Mouse (Mus musculus): ENCODE data around the gene Akap13. TPM values are rescaled to one million over a fixed set of nuclear protein-coding genes. Genes with fewer than 3 reads are reported as not detected.

Akap13 gene
- 10 to 100 TPM; 70.2 to 71.3 TPM for total RNA-seq (2021)
- long read RNA-seq, experiment 1, partial matches to known transcripts, result 7 of 9 reads
- long read RNA-seq, experiment 1, other reads (novel, unspliced or antisense), result 2 of 9 reads
- long read RNA-seq, experiment 2, partial matches to known transcripts, result 2 of 12 reads
- long read RNA-seq, experiment 2, other reads (novel, unspliced or antisense), result 10 of 12 reads

DNA sequence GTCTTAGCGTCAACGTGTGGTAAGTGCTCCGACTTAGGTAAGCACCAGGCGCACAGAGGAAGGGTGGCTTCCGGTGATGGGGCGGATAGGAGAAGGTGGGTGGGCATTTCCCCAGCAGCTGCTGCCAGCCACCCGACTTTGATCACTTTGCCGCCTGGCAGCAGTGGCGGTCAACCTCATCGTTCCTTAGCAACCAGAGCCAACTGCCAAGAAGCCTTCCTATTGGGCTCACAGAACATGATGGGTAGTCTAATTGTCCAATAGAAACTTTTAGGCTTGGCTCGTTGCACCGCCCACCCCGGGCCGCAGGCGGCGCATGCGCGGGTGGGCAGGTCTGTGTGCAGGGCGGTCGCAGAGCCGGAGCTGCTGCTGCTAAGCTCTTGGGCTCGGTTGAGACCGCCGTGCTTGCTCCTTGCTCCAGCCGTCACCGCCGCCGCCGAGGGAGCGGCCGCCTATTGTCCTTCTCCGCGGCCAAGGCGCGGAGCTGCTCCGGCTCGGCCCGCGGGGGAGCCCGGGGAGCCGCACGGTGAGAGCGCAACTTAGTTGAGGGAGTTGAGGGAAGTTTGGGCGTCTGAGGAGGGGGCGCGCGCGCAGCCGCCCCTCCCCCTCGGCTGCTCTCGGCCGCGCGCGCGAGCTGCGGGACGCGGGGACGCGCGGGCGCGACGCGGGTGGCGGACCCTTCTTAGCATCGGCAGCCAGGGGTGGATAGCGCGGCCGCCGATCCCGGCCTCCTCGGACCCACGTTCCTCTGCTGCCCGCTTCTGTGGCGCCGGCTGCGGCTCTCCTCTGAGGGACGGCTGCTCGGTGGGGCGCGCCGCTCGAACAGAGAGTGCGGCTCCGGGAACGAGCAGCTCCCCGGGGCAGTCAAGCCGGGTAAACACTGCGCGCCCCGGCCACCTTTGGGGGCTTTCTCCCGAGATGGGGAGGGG, at the start of gene Akap13:
Akap13 (plus strand) TSS at position 312 of the 929 bp plus-strand sequence.
- peak; percentile 98 to 99 for DNase-seq (ENCODE audit: low spot score in 2 of 2)

DNA sequence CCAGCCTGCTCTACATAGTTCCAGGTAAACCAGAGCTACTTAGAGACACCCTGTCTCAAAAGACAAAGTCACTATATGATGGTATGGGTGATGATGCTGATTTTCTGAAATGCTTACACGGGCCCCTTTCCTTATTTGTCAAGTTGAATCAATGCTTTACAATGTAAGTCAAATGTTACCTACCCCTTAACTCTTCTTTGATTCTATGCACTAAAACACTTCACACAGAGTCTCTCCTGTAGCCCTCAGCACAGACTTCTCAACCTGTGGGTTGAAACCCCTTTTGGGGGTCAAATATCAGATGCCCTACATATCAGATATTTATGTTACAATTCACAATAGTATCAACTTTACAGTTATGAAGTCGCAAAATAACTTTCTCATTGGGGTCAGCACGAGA, 44.7 kb upstream of the Akap13 start:
- DNase-seq (ENCODE audit: low spot score in 2 of 2), result no peak

DNA sequence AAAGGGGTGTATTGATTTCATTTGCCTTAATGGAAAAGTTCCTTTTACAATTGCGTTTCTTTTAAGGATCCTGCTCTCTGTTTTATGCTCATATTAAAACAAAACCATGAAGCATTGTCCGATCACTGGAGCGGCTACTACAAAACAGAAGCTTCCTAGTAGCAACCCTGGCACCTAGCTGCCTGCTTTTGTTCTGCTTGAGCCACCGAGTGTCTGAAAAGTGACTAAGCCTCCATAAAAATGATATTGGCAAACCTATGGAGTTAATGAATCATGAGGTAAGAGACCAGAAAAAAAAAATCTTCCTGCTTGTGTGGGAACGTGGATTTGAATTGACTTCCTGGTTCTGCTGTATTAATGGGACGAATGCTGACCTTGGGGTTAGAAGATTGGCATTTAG, 44.1 kb upstream of the Akap13 start:
- DNase-seq (ENCODE audit: low spot score in 2 of 2), result no peak

DNA sequence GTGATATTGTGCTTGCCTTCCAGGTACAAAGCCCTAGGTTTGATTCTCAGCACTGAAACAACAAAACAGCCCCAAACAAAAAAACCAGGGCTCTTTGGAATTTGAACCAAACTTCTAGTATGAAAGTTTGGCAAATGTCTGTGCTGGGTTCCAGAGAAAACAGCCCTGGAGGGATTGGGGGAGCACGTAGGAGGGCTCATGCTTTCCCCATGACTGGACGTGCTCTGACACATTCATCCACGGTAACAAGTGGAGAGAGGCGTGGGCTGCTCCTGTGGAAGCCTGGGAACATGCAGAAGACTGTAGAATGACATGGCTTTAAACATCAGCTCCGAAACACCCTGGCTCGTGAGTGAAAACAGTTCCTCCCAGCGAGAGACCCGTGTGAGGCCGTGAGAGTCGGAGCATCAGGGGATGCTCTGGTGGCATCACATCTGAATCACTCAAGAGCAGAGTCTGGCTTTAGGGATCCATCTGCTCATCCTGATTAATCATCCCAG, 43.3 kb upstream of the Akap13 start:
- peak; percentile 9 to 28 for DNase-seq (ENCODE audit: low spot score in 2 of 2)

DNA sequence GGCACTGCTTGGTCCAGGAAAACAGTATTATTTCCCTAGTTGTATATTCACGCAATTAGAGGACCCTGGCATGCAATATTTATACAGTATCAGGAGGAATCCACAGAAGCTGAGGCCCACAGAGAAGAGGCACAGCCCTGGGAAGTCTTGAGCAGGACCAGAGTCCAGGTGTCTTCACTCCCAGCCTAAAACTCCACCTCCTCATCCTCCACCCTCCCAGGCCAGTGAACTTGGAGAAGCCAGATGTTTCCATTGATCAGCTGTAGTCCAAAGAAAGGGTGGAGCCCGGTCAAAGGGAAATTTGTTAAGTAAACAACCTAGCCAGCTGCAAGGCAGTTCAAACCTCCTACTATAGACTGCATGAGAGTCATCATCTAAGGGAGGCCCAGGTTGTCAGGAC, 42.8 kb upstream of the Akap13 start:
- DNase-seq (ENCODE audit: low spot score in 2 of 2), result no peak

DNA sequence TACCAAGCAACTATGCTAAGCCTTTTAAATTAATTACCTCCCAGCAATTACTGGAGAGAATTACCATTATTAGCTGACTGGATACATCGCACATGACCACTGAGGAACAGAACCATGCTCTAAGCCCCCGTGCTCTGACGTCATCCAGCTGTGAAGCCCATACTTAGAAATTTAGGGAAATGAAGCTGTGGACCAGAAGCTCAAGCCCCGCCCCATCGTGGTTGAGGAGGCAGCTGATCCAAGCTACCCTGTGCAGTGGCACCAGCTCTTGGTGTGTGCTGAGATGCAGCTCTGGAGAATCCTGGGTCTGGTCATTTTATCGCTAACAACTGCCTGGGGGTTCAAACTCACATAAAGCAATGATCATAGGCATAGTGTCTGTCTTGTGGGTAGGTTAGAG, 41.4 kb upstream of the Akap13 start:
- no peak for DNase-seq (ENCODE audit: low spot score in 2 of 2)

DNA sequence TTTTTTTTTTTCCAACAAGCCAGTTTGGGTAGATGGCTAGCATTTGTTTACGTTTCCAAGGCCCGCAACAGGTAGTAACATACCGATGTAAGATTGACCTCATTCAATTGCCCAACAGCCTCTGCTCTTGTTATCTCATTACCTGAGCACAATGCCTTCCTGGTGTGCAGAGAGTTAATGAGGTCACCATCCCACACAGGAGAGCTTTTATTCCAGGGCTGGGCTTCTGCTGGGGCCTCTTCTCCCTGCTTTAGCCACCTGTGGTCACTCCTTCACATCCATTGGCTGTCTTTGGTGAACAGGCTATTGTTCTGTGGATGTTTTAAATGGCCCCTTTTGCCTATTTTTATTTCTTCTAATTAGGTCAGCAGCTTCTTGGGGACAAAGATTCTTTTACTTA, 41.0 kb upstream of the Akap13 start:
- no peak for DNase-seq (ENCODE audit: low spot score in 2 of 2)

DNA sequence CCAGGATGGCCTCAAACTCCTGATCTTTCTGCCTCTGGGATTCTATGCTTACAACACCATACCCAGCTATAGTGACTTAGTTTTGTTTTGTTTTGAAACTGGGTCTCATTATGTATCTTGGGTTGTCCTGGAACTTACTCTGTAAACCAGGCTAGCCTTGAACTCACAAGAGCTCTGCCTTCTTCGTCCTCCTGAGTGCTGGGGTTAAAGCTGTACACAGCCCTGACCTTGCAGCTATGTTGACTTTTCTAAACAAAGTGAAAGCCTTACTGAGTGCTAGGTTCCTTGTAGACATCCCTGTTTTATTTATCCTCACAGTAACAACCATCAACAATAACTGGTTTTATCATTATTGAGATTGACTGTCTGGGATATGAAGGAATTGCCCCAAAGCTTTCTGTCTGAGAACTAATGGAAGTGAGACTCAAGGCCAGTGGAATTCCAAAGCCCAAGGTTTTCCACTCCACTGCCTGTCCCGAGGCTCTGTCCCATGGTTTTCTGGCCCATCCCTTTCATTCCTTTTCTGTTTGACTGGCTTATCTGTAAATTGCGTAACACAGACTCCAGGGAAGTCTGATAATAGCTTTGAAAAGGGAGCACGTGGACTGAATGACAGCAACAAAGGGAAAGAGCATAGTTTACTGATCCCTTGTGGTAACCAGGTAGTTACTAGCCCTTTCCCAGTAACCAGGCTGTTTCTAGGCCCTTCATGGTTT, 40.0 kb upstream of the Akap13 start:
- DNase-seq (ENCODE audit: low spot score in 2 of 2), result no peak

DNA sequence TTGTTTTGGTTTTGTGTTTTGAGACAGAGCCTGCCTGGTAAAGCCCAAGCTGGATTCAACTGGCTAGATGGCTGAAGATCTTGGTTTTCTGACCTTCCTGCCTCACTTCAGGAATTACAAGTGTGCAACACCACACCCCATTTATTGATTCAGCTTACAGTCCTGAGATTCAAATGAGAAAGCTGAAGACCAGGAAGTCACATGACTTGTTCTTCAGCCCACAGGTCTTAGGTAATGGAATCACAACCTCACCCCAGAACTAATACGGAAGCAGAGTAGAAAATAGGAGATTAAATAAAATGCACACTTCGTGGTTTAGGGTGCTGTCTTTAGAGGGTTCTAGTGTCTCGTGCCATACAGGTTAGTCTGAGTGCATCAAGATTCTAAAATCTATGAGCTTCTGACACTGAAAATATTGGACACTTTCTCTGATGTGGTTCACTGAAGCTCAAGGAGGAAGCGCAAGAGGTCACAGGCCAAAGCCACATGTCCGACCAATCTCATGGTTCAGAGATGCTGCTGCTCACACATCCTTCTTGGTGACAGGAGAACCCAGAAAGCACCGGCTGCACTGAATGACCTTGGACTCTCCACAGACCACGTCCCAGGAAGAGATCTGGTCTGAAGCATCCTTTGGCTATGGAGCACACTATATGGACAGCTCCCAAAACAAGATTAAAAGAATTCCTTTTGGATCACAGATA, 39.3 kb upstream of the Akap13 start:
- DNase-seq (ENCODE audit: low spot score in 2 of 2), result no peak

DNA sequence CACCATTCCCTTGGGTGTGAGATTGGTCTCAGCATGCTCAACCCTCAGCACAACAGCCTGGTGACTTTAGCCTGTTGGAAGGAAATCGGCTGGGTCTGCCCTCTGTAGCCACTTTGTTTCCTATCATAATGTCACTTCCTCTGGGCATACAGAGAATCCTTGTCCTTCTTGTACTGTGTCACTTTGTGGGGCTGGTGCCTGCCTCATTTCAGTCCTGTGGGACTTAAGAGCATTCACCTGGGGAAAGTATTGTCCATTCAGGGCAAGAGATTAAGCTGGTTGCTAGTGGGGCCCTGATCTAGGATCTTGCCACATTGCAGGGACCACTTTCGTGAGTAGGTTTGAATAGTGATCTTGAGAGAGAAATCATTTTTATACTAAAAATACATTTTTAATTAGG, 34.4 kb upstream of the Akap13 start:
- no peak for DNase-seq (ENCODE audit: low spot score in 2 of 2)

DNA sequence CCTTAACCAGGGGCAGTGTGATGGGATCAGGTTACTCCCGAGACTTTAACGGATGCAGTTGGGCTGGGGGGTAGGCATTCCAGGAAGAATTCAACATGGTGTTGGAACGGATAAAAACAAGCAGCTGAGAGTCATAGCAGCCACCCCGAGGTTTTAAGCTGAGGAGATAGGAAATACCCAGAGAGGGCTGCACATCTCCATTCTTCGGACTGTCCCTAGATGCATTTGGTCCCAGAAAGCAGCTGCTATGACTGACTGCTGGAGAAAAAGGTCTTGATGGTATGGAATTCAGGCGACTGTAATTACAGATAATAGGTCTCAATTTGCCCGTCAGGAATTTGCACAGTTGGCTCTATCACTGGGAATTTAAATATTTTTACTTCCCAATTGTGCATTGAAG, 31.2 kb upstream of the Akap13 start:
- DNase-seq (ENCODE audit: low spot score in 2 of 2), result no peak

DNA sequence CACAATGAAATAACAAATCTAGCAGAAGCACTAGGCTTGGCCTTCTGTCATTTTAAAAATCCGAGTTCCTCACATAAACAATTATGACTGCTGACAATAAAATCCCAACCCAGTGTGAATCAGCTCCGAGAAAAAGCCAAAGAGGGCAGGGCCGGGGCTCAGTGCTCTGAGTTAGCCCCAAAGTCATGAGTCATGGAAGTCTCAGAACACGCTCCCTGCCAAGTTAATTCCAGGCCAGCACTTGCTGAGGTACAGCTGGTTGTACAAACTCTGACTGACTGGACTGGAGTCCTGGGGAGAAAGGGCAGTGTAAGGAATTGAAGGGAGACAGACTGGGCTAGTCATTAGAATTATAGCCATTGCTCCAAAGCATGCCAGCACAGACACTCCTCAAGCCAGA, 28.0 kb upstream of the Akap13 start:
- DNase-seq (ENCODE audit: low spot score in 2 of 2), result no peak

DNA sequence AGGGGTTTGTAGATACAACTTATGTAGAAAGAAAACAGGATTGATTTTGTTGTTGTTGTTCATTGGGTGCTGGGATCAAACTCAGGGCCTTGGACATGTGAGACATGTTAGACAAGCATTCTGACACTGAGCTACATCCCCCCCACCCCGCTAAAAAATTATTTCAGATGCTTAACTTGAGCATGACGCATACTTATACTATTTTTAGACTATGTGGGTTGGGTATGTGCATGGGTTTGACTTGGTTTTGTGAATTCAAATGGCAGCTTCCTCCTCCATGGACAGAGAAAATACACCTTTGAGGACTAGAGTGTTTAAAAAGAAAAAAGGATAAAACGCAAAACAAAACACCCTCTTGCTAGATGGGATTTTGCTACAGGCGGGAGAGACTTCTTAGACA, 26.4 kb upstream of the Akap13 start:
- no peak for DNase-seq (ENCODE audit: low spot score in 2 of 2)

DNA sequence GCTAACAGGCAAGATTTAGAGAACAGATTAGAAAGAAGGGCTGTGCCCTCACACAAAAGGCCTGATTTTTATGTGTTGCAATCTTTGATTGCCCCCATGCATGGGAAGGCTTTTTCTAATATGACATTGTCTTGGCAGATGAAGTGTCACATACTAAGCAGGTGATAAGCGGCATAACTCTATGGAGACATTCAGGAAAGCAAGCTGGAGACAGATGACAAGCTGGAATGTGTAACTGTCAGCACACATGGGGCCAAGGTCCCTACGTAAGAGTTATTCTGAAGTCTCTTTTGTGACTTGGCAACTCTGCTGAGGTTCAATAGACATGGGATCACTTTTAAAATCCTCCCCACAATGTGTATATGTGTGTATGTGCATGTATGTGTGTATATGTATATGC, 24.8 kb upstream of the Akap13 start:
- no peak for DNase-seq (ENCODE audit: low spot score in 2 of 2)

DNA sequence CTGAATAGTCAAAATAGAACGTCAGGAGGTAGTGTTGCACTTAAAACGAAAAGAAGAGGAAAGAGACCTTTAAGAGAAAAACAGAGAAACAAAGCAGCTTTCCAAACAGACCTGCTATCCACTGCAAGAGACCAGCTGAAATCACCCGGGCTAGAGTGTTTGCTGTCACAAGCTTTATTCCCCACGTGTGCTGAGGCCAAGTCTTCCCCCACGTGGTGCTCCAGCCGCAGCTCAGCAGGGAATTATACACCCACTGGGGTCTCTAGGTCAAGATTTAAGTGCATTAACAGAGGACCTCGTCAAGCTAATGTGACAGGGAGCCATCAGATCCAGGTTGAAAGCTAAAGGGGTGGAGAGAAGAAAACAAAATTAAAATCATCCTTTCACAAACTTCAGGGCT, 24.3 kb upstream of the Akap13 start:
- DNase-seq (ENCODE audit: low spot score in 2 of 2), result no peak

DNA sequence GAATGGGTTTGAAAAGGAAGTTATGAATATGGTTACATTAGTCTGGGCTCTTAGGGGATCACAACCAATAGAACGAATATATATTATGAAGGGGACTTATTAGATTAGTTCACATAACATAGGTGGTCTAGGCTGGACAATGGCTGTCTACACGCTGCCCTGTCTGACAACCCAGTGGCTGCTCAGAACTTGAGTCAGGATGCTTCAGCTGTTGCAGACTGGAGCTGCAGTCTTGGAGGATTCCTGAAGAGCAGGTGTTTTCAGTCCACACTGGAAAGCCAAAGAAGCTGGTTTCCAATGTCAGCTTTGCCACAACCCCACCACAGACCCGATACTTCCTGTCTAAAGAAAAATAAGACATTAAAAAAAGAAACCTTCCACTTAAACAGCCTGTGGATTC, 23.3 kb upstream of the Akap13 start:
- no peak for DNase-seq (ENCODE audit: low spot score in 2 of 2)

DNA sequence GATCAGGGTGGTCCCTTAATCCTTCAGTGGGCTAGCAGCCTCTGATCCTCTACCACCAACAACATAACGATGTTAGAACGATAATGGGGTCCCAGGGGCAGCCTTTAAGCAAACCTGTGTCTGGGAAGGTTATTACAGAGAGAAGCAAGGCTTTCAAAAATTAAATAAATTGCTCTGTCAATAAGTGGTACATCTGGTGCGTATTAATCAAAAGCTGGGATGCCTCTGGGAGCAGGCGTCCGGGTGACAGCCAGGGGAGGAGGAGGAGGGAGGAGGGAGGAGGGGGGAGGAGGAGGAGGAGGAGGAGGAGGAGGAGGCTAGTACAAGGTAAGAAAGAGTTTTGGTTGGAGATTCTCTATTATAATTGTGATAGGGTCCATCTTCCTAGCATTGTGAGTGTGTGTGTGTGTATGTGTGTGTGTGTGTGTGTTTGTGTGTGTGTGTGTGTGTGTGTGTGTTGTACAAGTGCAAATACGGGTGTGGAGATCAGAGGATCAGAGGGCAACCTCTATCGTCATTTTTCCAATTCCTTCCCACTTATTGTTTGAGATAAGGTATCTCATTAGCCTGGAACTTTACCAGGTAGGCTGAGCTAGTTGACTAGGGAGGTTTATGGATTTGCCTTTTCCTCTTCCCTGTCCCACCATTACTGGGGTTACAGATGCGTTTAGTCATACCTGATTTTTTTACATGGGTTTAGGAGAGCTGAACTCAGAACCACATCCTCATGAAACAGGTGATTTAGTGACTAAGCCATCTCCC, 18.7 kb upstream of the Akap13 start:
- no peak for DNase-seq (ENCODE audit: low spot score in 2 of 2)

DNA sequence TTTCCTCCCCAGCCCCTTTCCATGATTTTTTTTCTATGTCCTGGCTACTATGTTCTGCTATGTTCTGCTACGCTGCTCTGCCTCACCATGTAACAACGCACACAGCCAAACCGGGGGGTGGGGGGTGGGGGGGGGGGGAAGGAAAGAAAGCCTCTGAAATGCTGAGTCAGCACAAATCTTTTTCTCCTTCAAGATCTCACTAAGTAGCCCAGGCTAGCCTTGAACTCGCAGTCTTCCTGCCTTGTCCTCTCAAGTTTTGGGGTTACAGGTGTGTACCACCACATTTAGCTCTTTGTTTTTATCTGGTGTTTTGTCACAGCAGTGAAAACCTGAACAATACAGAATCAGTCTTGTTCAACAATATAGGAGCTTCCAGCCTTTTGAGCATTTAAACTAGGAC, 15.8 kb upstream of the Akap13 start:
- DNase-seq (ENCODE audit: low spot score in 2 of 2), result no peak

DNA sequence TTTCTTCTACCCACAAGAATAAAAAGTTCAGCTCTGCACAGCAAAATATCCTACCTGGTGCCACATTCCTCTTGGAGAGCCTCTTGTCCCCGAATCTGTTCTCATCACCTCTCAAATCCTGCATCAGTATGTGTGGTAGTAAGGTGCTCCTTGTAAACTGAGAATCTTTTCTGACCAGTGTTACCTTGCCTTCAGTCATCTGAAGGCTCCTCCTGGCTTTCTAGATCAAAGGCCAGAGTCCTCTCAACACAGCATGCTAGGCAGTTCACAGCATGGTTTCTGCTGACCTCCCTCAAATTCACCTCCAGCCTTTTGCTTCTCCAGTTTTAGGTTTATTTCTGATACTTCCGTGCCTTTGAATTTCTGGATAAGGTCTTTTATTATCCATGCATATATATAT, 15.1 kb upstream of the Akap13 start:
- no peak for DNase-seq (ENCODE audit: low spot score in 2 of 2)

DNA sequence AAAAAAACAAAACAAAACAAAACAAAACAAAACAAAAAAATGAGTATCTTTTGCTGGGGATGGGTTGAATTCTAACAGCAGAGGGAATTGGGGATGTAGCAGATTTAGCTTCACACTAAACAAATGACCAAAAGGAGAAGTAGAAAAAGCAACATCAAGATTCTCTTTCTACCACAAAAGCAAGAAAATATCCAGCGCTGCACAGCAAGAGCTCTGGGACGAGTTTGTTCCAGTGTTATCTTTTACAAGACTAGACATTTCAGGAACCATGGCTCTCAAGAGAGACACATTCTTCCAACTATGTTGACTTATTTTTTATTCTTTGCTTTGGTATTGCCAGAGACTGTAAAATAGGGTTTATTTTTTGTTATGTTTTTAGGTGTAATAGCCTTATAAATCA, 13.4 kb upstream of the Akap13 start:
- no peak for DNase-seq (ENCODE audit: low spot score in 2 of 2)

Data from layer of hippocampus, postnatal 14 days (tissue).